Mouse (Mus musculus) forebrain, postnatal 0 days (tissue): ENCODE results near the gene Rtca. TPM values are rescaled to one million over a fixed set of nuclear protein-coding genes. Genes with fewer than 3 reads are reported as not detected.

Experiments
- ATAC-seq: fragments of 200-750 bp; cut with Nextera tagmentation; 2 replicates; pipeline ENCODE4 v1.8.0; 2017; ENCODE audit warnings: mild to moderate bottlenecking, moderate library complexity
- DNase-seq: peaks from one replicate; pipeline ENCODE4 v3.0.0-alpha.2; 2015
- H3K27ac ChIP-seq: fragments of 300-500 bp; sonication (generic); 2 replicates; pipeline ENCODE4 v1.5.1; 2014; ENCODE audit warnings: low read depth, mild to moderate bottlenecking, antibody characterized with exemption, low read length, moderate library complexity, mixed read lengths
- H3K27me3 ChIP-seq: fragments of 300-500 bp; sonication (generic); 2 replicates; pipeline ENCODE4 v1.6.1; 2014; ENCODE audit warnings: mild to moderate bottlenecking, low read length, mixed read lengths; ENCODE audit not compliant: insufficient read depth
- H3K36me3 ChIP-seq: fragments of 300-500 bp; sonication (generic); 2 replicates; pipeline ENCODE4 v1.6.1; 2014; ENCODE audit warnings: mild to moderate bottlenecking, moderate library complexity; ENCODE audit not compliant: insufficient read depth
- H3K4me1 ChIP-seq: fragments of 300-500 bp; sonication (generic); 2 replicates; pipeline ENCODE4 v1.6.1; 2014; ENCODE audit warnings: antibody characterized with exemption; ENCODE audit not compliant: insufficient read depth
- H3K4me2 ChIP-seq: fragments of 300-500 bp; sonication (generic); 2 replicates; pipeline ENCODE4 v1.6.1; 2014; ENCODE audit warnings: low read depth, mild to moderate bottlenecking, moderate library complexity
- H3K4me3 ChIP-seq: fragments of 300-500 bp; sonication (generic); 2 replicates; pipeline ENCODE4 v1.5.1; 2014; ENCODE audit warnings: low read depth, low read length, mixed read lengths
- H3K9ac ChIP-seq: fragments of 300-500 bp; sonication (generic); 2 replicates; pipeline ENCODE4 v1.6.1; 2014; ENCODE audit warnings: mild to moderate bottlenecking
- H3K9me3 ChIP-seq: fragments of 300-500 bp; sonication (generic); 2 replicates; pipeline ENCODE4 v1.6.1; 2016; ENCODE audit warnings: low read length
- CTCF ChIP-seq: sonication (generic); IDR thresholded peaks from 2 replicates; pipeline ENCODE4 v1.5.1; 2016; ENCODE audit warnings: antibody characterized with exemption, control low read depth, low read depth
- WGBS: fragments of 180-500 bp; shearing (Covaris S2); extraction: QIAGEN DNeasy Blood & Tissue Kit; methylation state at CpG from one replicate; pipeline ENCODE4 v1.1.7; 2014; 5-methylcytosine and 5-hydroxymethylcytosine counted together
- polyA plus RNA-seq: library from polyadenylated mRNA; unstranded; fragments of >200 nt; fragmentation: Nextera tagmentation; extraction: Ambion mirVana; gene quantifications from 2 replicates; pipeline ENCODE4 v1.2.1, GENCODE M21; 2015
- total RNA-seq: library from RNA; depleted of rRNA; stranded (reverse); fragments of >200 nt; gene quantifications from 2 replicates; pipeline ENCODE4 v1.2.3, GENCODE M21; 2014

The Rtca gene
- total and polyA plus RNA-seq, 2 experiments from 2014 or later: 109 to 137 TPM

DNA sequence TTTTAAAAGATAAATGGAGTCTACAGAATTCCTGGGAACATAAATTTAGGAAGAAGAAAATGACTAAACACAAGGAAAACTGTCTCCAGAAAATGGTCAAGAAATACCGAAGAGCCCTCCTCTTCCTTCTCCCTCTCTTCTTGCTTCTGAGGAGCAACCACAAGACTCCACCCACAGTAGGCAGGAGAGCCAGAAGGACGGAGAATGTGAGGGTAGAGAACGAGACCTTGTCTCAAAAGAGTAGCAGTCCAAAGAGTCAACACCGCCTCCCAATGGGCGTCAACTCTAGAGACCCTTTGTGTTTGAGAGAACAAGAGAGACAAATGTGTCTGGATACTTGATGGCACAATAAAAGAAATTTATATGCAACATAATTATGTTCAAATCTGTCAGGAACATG lies 14.3 kb downstream of the Rtca start:
- H3K36me3 ChIP-seq: peaks cover 76% of the 10 kb centered on the region
- H3K9ac ChIP-seq: no peak overlapping the region
- H3K27me3 ChIP-seq: no peaks in the 10 kb centered on the region
- no peak overlapping the region for H3K4me3 ChIP-seq
- H3K4me1 ChIP-seq: no peaks in the 10 kb centered on the region
- no peak for TF ChIP-seq CTCF
- H3K27ac ChIP-seq: no peak overlapping the region
- H3K9me3 ChIP-seq: no peaks in the 10 kb centered on the region
- no peak for ATAC-seq
- no peak for DNase-seq
- WGBS: 56% methylated on average over 5 of the region's 5 CpGs
- H3K4me2 ChIP-seq: no peak overlapping the region

GRCm38 (mm10) chr3:116491923-116492454 lies 16.0 kb downstream of the Rtca start:
- Histone ChIP-seq H3K4me2 (no peak overlapping the region), H3K9ac (no peak overlapping the region), H3K4me3 (no peak overlapping the region), H3K27ac (no peak overlapping the region), H3K27me3 (no peaks in the 10 kb centered on the region), H3K36me3 (peaks cover 71% of the 10 kb centered on the region), H3K4me1 (no peaks in the 10 kb centered on the region), H3K9me3 (no peaks in the 10 kb centered on the region)
- no peak for ATAC-seq
- WGBS: 94% methylated on average over 1 of the region's 1 CpGs
- DNase-seq: no peak
- TF ChIP-seq CTCF: no peak

- peak; percentile 24 for TF ChIP-seq CTCF
- Histone ChIP-seq H3K9me3 (no peaks in the 10 kb centered on the region), H3K27ac (no peak overlapping the region), H3K4me1 (no peaks in the 10 kb centered on the region), H3K4me2 (no peak overlapping the region), H3K9ac (no peak overlapping the region), H3K36me3 (peaks cover 73% of the 10 kb centered on the region), H3K27me3 (no peaks in the 10 kb centered on the region), H3K4me3 (no peak overlapping the region)
- WGBS: 93% methylated on average over 5 of the region's 5 CpGs
- ATAC-seq: no peak
- DNase-seq: no peak
Measured at GRCm38 (mm10) chr3:116490920-116491319, 17.1 kb downstream of the Rtca start.

DNA sequence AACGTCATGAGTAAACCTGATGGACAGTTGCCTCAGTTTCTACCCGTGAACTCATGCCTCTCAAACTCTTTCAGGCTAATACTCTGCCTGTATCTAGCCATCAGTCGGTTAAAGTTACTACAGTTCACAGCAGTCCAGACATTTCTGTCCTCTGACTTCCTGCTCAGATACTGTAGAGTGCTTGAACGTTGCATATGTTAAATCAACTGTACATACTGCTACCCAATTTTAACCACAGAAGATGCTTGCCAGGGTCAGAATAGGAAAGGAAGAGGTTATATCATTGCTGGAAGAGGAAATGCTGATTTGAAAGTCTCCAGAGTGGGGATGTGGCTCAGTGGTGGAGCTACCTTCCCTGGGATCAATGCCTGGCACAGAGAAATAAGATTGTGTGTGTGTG lies 24.7 kb downstream of the Rtca start:
- H3K4me3 ChIP-seq: no peak overlapping the region
- H3K9me3 ChIP-seq: no peaks in the 10 kb centered on the region
- DNase-seq: no peak
- 91% methylated on average over 4 of the region's 4 CpGs for WGBS
- H3K4me2 ChIP-seq: no peak overlapping the region
- ATAC-seq: no peak
- no peak overlapping the region for H3K9ac ChIP-seq
- TF ChIP-seq CTCF: no peak
- no peak overlapping the region for H3K27ac ChIP-seq
- peaks cover 12% of the 10 kb centered on the region for H3K36me3 ChIP-seq
- H3K27me3 ChIP-seq: no peaks in the 10 kb centered on the region
- H3K4me1 ChIP-seq: no peaks in the 10 kb centered on the region

DNA sequence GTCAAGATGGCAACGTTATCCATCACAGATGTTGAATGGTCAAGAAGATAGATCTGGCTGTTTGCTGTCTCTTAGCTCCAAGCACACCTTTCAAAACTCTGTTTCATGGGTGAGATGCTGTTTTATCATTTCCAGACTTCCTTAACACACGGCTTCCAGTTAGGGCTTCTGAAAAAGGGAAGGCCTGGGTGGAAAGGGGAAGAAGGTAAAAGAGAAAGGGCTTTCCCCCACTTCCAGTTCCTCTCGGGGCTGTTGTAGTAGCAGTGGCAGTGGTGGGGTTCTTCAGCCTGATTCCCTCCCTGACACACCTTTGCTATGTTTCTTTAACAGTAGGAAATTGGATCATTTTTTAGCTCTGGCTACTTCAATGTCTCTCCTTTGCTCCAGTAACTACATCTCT lies 25.3 kb downstream of the Rtca start:
- Histone ChIP-seq H3K36me3 (peaks cover 6% of the 10 kb centered on the region; the same call in 1 of the 2 replicates), H3K4me1 (no peaks in the 10 kb centered on the region), H3K4me2 (no peak overlapping the region), H3K27ac (no peak overlapping the region), H3K9ac (no peak overlapping the region), H3K9me3 (no peaks in the 10 kb centered on the region), H3K4me3 (no peak overlapping the region), H3K27me3 (no peaks in the 10 kb centered on the region)
- no peak for TF ChIP-seq CTCF
- ATAC-seq: no peak
- no peak for DNase-seq
- 80% methylated on average over 3 of the region's 3 CpGs for WGBS

DNA sequence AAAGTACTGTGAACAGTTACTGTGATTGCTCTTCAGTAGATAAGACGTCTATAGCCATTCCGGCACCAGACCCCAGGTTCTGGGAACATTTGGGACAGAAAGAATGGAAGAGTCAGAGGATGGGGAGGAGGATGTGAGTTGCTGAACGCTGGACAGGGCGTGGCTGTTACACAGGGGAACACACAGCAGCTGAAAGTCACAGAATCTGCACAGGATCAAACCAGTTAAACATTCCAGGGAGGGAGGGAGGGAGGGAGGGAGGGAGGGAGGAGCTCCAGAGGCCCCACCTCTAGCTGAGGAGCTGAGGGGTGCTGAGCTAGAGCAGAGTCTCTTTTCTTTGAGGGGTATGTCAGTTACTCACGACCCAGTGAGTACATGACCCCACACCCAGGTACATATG lies 27.1 kb downstream of the Rtca start:
- no peak for TF ChIP-seq CTCF
- DNase-seq: no peak
- no peaks in the 10 kb centered on the region for H3K27me3 ChIP-seq
- H3K27ac ChIP-seq: no peak overlapping the region
- H3K9me3 ChIP-seq: no peaks in the 10 kb centered on the region
- no peak overlapping the region for H3K4me2 ChIP-seq
- 64% methylated on average over 5 of the region's 5 CpGs for WGBS
- ATAC-seq: no peak
- H3K9ac ChIP-seq: no peak overlapping the region
- H3K4me3 ChIP-seq: no peak overlapping the region
- H3K36me3 ChIP-seq: no peaks in the 10 kb centered on the region
- no peaks in the 10 kb centered on the region for H3K4me1 ChIP-seq

DNA sequence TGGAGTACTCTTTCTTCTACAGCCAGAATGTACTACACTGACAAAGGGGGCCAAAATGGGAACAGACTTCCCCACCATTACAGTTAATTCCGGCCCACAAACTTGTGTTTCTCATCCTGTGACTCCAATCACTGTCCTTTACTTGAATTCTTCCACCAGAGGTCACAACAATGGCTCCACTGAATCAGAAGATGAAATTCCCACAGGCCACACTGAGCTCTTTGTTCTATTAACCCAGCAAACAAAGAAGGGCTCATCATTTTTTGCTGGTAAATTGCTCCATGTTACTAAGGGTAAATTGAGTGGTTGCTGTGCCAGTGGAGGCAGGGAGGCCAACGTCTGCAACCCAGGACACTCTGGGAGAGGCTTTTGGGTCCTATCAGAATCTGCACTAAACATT lies 27.9 kb downstream of the Rtca start:
- DNase-seq: no peak
- no peak overlapping the region for H3K27ac ChIP-seq
- no peaks in the 10 kb centered on the region for H3K9me3 ChIP-seq
- TF ChIP-seq CTCF: no peak
- H3K4me3 ChIP-seq: no peak overlapping the region
- no peaks in the 10 kb centered on the region for H3K4me1 ChIP-seq
- no peaks in the 10 kb centered on the region for H3K27me3 ChIP-seq
- no peaks in the 10 kb centered on the region for H3K36me3 ChIP-seq
- ATAC-seq: no peak
- 14% methylated on average over 2 of the region's 2 CpGs for WGBS
- H3K9ac ChIP-seq: no peak overlapping the region
- no peak overlapping the region for H3K4me2 ChIP-seq
